In the genomic region with DNA sequence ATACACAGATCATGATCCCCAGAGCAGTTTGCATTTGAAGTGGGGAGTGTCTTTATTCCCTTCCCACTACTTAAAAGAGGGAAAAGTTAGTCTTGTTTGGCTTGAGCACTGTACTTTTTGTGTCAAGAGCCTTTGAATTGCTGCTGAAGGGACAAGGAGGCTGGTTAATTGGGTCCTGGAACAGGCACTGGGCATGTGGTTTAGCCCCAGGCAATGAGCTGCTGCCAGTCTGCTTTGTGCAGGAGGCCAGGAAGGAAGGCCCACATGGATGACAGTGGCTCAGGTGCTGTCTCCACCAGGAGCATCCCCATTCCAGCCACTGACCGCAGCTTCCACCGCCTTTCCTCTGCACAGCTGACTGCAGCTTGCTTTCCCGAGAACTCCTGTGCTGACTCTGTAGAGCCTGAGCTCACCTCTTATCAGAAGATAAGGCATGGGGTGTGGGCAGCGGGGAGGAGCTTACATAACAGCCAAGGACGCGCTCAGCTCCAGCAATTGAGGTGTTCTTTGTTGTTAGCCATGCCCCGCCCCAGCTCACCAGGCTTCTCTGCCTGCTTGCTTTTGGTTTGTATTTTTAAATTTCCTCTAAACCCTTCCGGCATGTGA, we compare ENCODE assay signal across 8 mouse cellular contexts. TPM values are rescaled to one million over a fixed set of nuclear protein-coding genes. Genes with fewer than 3 reads are reported as not detected.
DNase-seq lines count a peak whose midpoint lies in the region; ATAC-seq lines count a peak whose summit lies in the region.

No protein-coding gene starts in this region.

- peak overlapping the region; percentile 56 for H3K4me2 ChIP-seq in liver, embryonic 15.5 days

- no peaks in the 10 kb centered on the region for H3K27me3 ChIP-seq in liver, embryonic 15.5 days

- peak; percentile 87 for ATAC-seq in liver, embryonic 15.5 days (ENCODE audit: insufficient read depth)

- H3K9ac ChIP-seq in liver, embryonic 15.5 days, result no peak overlapping the region

- DNase-seq in retina, postnatal 1 day, result peak; percentile 30
- DNase-seq in retina, embryonic 14.5 days (ENCODE audit: low spot score), result no peak
- DNase-seq in cerebellum, adult 18-20 months, result peak; percentile 76 to 82
- DNase-seq in heart, adult 9 months (ENCODE audit: low spot score in 2 of 2), result peak; percentile 39 to 46
- peak; percentile 48 for DNase-seq in testis, postnatal 10 days (ENCODE audit: low spot score)
- DNase-seq in B cell, adult 2 months, result no peak
- DNase-seq in thymus, postnatal 4 days, result no peak

- H3K4me1 ChIP-seq in liver, embryonic 15.5 days (replicated peaks), result peaks cover 44% of the 10 kb centered on the region

- H3K9me3 ChIP-seq in liver, embryonic 15.5 days (replicated peaks), result no peaks in the 10 kb centered on the region

- no peaks in the 10 kb centered on the region for H3K36me3 ChIP-seq in liver, embryonic 15.5 days (replicated peaks)

- H3K27ac ChIP-seq in liver, embryonic 15.5 days (replicated peaks), result no peak overlapping the region; the same call in 1 of the 2 replicates

- 0 out of 2 replicates have a peak overlapping the region, but pooled peaks have one; percentile 14 for H3K4me3 ChIP-seq in liver, embryonic 15.5 days (replicated peaks)

- WGBS in liver, embryonic 15.5 days (ENCODE audit: insufficient replicate concordance), result 21% methylated on average over 8 of the region's 8 CpGs

RNA-seq across cellular contexts. Expression of gene AU040320, which starts 50.0 kb away (rescaled TPM):
- polyA plus RNA-seq in liver, embryonic 15.5 days (2015; fragmentation: Nextera tagmentation; extraction: Ambion mirVana), result 8.4 and 8.9 TPM in 2 replicates

RNA-seq across cellular contexts. Expression of gene Ncdn, which starts 50.1 kb away (rescaled TPM):
- polyA plus RNA-seq in liver, embryonic 15.5 days (2015; fragmentation: Nextera tagmentation; extraction: Ambion mirVana), result 6.9 and 7.5 TPM in 2 replicates

Comparison
In these comparisons a context has a peak if more than half of its experiments do, and no peak if none do; other contexts are left out.
1. DNase-seq: peak in retina, postnatal 1 day (single experiment), cerebellum, adult 18-20 months (2 of 2), heart, adult 9 months (2 of 2) and testis, postnatal 10 days (single experiment); none in retina, embryonic 14.5 days (single experiment), B cell, adult 2 months (0 of 2) and thymus, postnatal 4 days (single experiment).